Mouse (Mus musculus) kidney, adult 9 months (tissue): ENCODE measurements around the gene Dzip1l.

Experiments
- DNase-seq: peaks from one replicate; pipeline ENCODE4 v3.0.0; 2022

The Dzip1l gene

GRCm38 (mm10) chr9:99661606-99662166, 32.4 kb downstream of the Dzip1l start:
- DNase-seq = peak; percentile 60

- peak; percentile 83 for DNase-seq
Measured at GRCm38 (mm10) chr9:99662406-99662805, 33.1 kb downstream of the Dzip1l start.

- no peak for DNase-seq
Measured at GRCm38 (mm10) chr9:99662887-99663286, 33.6 kb downstream of the Dzip1l start.

GRCm38 (mm10) chr9:99667596-99667995, 38.3 kb downstream of the Dzip1l start:
- DNase-seq = peak; percentile 28

GRCm38 (mm10) chr9:99671603-99672002, 42.3 kb downstream of the Dzip1l start:
- DNase-seq = peak; percentile 39

GRCm38 (mm10) chr9:99675714-99676113, 46.4 kb downstream of the Dzip1l start:
- DNase-seq = peak; percentile 19

- DNase-seq = no peak
Measured at GRCm38 (mm10) chr9:99681980-99682570, 52.8 kb downstream of the Dzip1l start.

GRCm38 (mm10) chr9:99685061-99685521, 55.8 kb downstream of the Dzip1l start:
- DNase-seq = no peak

- DNase-seq = peak; percentile 37
Measured at GRCm38 (mm10) chr9:99685536-99686231, 56.4 kb downstream of the Dzip1l start.

GRCm38 (mm10) chr9:99689796-99690195, 60.5 kb downstream of the Dzip1l start:
- DNase-seq = peak; percentile 28

GRCm38 (mm10) chr9:99690386-99690785, 61.1 kb downstream of the Dzip1l start:
- DNase-seq = peak; percentile 64

GRCm38 (mm10) chr9:99694961-99695360, 65.7 kb downstream of the Dzip1l start:
- no peak for DNase-seq

- DNase-seq = no peak
Measured at GRCm38 (mm10) chr9:99699752-99700389, 70.6 kb downstream of the Dzip1l start.

GRCm38 (mm10) chr9:99701187-99701586, 71.9 kb downstream of the Dzip1l start:
- no peak for DNase-seq

GRCm38 (mm10) chr9:99702215-99702614, 72.9 kb downstream of the Dzip1l start:
- DNase-seq = no peak

GRCm38 (mm10) chr9:99703711-99704110, 74.4 kb downstream of the Dzip1l start:
- DNase-seq = no peak

- DNase-seq = no peak
Measured at GRCm38 (mm10) chr9:99706264-99706663, 77.0 kb downstream of the Dzip1l start.

- DNase-seq = peak; percentile 77
Measured at GRCm38 (mm10) chr9:99707425-99708126, 78.3 kb downstream of the Dzip1l start.

- DNase-seq = no peak
Measured at GRCm38 (mm10) chr9:99709588-99710248, 80.4 kb downstream of the Dzip1l start.

- DNase-seq = no peak
Measured at GRCm38 (mm10) chr9:99710297-99710696, 81.0 kb downstream of the Dzip1l start.

GRCm38 (mm10) chr9:99717134-99717533, 87.8 kb downstream of the Dzip1l start, which contains the start of gene Cldn18:
Gene Cldn18 (minus strand): TSS chr9:99717267.
- no peak for DNase-seq
